Comparison of ENCODE assay signal across 21 mouse cellular contexts in genomic region chr10:93043195-93043594, GRCm38 (mm10). TPM values are rescaled to one million over a fixed set of nuclear protein-coding genes. Genes with fewer than 3 reads are reported as not detected.
"Had no signal": no experiment of that assay in that cellular context is flagged by ENCODE, and none has a peak within 500 bp of the region (broad histone marks: within the 10 kb centered on the region; RNA-seq: fewer than 3 reads in every experiment).

No protein-coding gene starts in this region.

- H3K36me3 ChIP-seq: lung, embryonic 15.5 days; midbrain, embryonic 10.5 days; midbrain, embryonic 12.5 days; neural tube, embryonic 13.5 days; neural tube, embryonic 15.5 days; stomach, embryonic 15.5 days had no signal

- DNase-seq: lung, adult 18-20 months; lung, postnatal 14 days; lung, postnatal 4 days; midbrain, embryonic 14.5 days; right cerebral cortex, postnatal 14 days; thymus, adult 2 months; thymus, postnatal 14 days; thymus, postnatal 36 days had no signal

- H3K4me1 ChIP-seq: lung, embryonic 15.5 days; midbrain, embryonic 10.5 days; midbrain, embryonic 12.5 days; neural tube, embryonic 13.5 days; neural tube, embryonic 15.5 days; stomach, embryonic 15.5 days had no signal

- H3K4me3 ChIP-seq: lung, embryonic 15.5 days; megakaryocyte, embryonic 14.5 days; midbrain, embryonic 10.5 days; midbrain, embryonic 12.5 days; myocyte; neural tube, embryonic 13.5 days; neural tube, embryonic 15.5 days; stomach, embryonic 15.5 days had no signal

- ATAC-seq: lung, postnatal 0 days; midbrain, embryonic 16.5 days had no signal

- H3K27me3 ChIP-seq: lung, embryonic 15.5 days; megakaryocyte, embryonic 14.5 days; midbrain, embryonic 12.5 days; neural tube, embryonic 13.5 days; neural tube, embryonic 15.5 days; stomach, embryonic 15.5 days had no signal

- H3K9ac ChIP-seq: liver, embryonic 14.5 days; lung, embryonic 15.5 days; midbrain, embryonic 12.5 days; neural tube, embryonic 13.5 days; neural tube, embryonic 15.5 days; stomach, embryonic 15.5 days had no signal

- H3K9me3 ChIP-seq: lung, embryonic 15.5 days; megakaryocyte, embryonic 14.5 days; midbrain, embryonic 10.5 days; midbrain, embryonic 12.5 days; neural tube, embryonic 13.5 days; neural tube, embryonic 15.5 days; stomach, embryonic 15.5 days had no signal

- H3K4me2 ChIP-seq: lung, embryonic 15.5 days; midbrain, embryonic 12.5 days; neural tube, embryonic 13.5 days; neural tube, embryonic 15.5 days; stomach, embryonic 15.5 days had no signal

- H3K27ac ChIP-seq: liver, embryonic 14.5 days; lung, embryonic 15.5 days; midbrain, embryonic 10.5 days; midbrain, embryonic 12.5 days; neural tube, embryonic 13.5 days; neural tube, embryonic 15.5 days; stomach, embryonic 15.5 days; stomach, postnatal 0 days had no signal

RNA-seq across cellular contexts. Expression of gene Cfap54, which starts 38.2 kb away (rescaled TPM):
- polyA plus RNA-seq: liver, embryonic 16.5 days; stomach, postnatal 0 days had no signal
